Mouse (Mus musculus) spleen, postnatal 14 days (tissue): ENCODE measurements around the gene Klf6.

Source experiments
- DNase-seq, 2 experiments: peaks; one replicate each; pipeline ENCODE4 v3.0.0; 2021 to 2022; ENCODE audit warnings: low spot score in 2 of 2

Klf6 gene

GRCm38 (mm10) chr13:5863408-5863891 is 2.2 kb downstream of the Klf6 start:
- no peak for DNase-seq

GRCm38 (mm10) chr13:5864265-5865097 is 3.2 kb downstream of the Klf6 start:
- no peak for DNase-seq

GRCm38 (mm10) chr13:5865098-5865415 is 3.8 kb downstream of the Klf6 start:
- no peak for DNase-seq

- DNase-seq: no peak
These were observed 4.8 kb downstream of the Klf6 start for GRCm38 (mm10) chr13:5866091-5866490.

GRCm38 (mm10) chr13:5866532-5866931 is 5.2 kb downstream of the Klf6 start:
- no peak for DNase-seq

- DNase-seq: no peak
These were observed 7.1 kb downstream of the Klf6 start for GRCm38 (mm10) chr13:5868376-5868775.

- DNase-seq: no peak
These were observed 8.2 kb downstream of the Klf6 start for GRCm38 (mm10) chr13:5869433-5869832.

- no peak for DNase-seq
These were observed 8.6 kb downstream of the Klf6 start for GRCm38 (mm10) chr13:5869842-5870241.

GRCm38 (mm10) chr13:5870382-5871272 is 9.3 kb downstream of the Klf6 start:
- no peak for DNase-seq

GRCm38 (mm10) chr13:5871414-5871813 is 10.1 kb downstream of the Klf6 start:
- DNase-seq: no peak

- no peak for DNase-seq
These were observed 12.4 kb downstream of the Klf6 start for GRCm38 (mm10) chr13:5873681-5874080.

GRCm38 (mm10) chr13:5875478-5875877 is 14.2 kb downstream of the Klf6 start:
- no peak for DNase-seq

- DNase-seq: no peak
These were observed 17.5 kb downstream of the Klf6 start for GRCm38 (mm10) chr13:5878748-5879147.

- DNase-seq: no peak
These were observed 25.5 kb downstream of the Klf6 start for GRCm38 (mm10) chr13:5886810-5887209.

GRCm38 (mm10) chr13:5888164-5888563 is 26.9 kb downstream of the Klf6 start:
- DNase-seq: no peak

- DNase-seq: no peak
These were observed 27.4 kb downstream of the Klf6 start for GRCm38 (mm10) chr13:5888731-5889130.

GRCm38 (mm10) chr13:5890035-5890434 is 28.8 kb downstream of the Klf6 start:
- no peak for DNase-seq

- DNase-seq: no peak
These were observed 31.6 kb downstream of the Klf6 start for GRCm38 (mm10) chr13:5892684-5893447.

- no peak for DNase-seq
These were observed 33.6 kb downstream of the Klf6 start for GRCm38 (mm10) chr13:5894910-5895309.

GRCm38 (mm10) chr13:5895851-5896250 is 34.6 kb downstream of the Klf6 start:
- DNase-seq: no peak

- no peak for DNase-seq
These were observed 36.1 kb downstream of the Klf6 start for GRCm38 (mm10) chr13:5897176-5897959.
